Mouse (Mus musculus) forebrain, postnatal 0 days (tissue): ENCODE results near the gene Arid3a. TPM values are rescaled to one million over a fixed set of nuclear protein-coding genes. Genes with fewer than 3 reads are reported as not detected.

Source experiments
- ATAC-seq: fragments of 200-750 bp; cut with Nextera tagmentation; 2 replicates; pipeline ENCODE4 v1.8.0; 2017; ENCODE audit warnings: mild to moderate bottlenecking, moderate library complexity
- DNase-seq: peaks from one replicate; pipeline ENCODE4 v3.0.0-alpha.2; 2015
- H3K27ac ChIP-seq: fragments of 300-500 bp; sonication (generic); 2 replicates; pipeline ENCODE4 v1.5.1; 2014; ENCODE audit warnings: low read depth, mild to moderate bottlenecking, antibody characterized with exemption, low read length, moderate library complexity, mixed read lengths
- H3K27me3 ChIP-seq: fragments of 300-500 bp; sonication (generic); 2 replicates; pipeline ENCODE4 v1.6.1; 2014; ENCODE audit warnings: mild to moderate bottlenecking, low read length, mixed read lengths; ENCODE audit not compliant: insufficient read depth
- H3K36me3 ChIP-seq: fragments of 300-500 bp; sonication (generic); 2 replicates; pipeline ENCODE4 v1.6.1; 2014; ENCODE audit warnings: mild to moderate bottlenecking, moderate library complexity; ENCODE audit not compliant: insufficient read depth
- H3K4me1 ChIP-seq: fragments of 300-500 bp; sonication (generic); 2 replicates; pipeline ENCODE4 v1.6.1; 2014; ENCODE audit warnings: antibody characterized with exemption; ENCODE audit not compliant: insufficient read depth
- H3K4me2 ChIP-seq: fragments of 300-500 bp; sonication (generic); 2 replicates; pipeline ENCODE4 v1.6.1; 2014; ENCODE audit warnings: low read depth, mild to moderate bottlenecking, moderate library complexity
- H3K4me3 ChIP-seq: fragments of 300-500 bp; sonication (generic); 2 replicates; pipeline ENCODE4 v1.5.1; 2014; ENCODE audit warnings: low read depth, low read length, mixed read lengths
- H3K9ac ChIP-seq: fragments of 300-500 bp; sonication (generic); 2 replicates; pipeline ENCODE4 v1.6.1; 2014; ENCODE audit warnings: mild to moderate bottlenecking
- H3K9me3 ChIP-seq: fragments of 300-500 bp; sonication (generic); 2 replicates; pipeline ENCODE4 v1.6.1; 2016; ENCODE audit warnings: low read length
- CTCF ChIP-seq: sonication (generic); IDR thresholded peaks from 2 replicates; pipeline ENCODE4 v1.5.1; 2016; ENCODE audit warnings: antibody characterized with exemption, control low read depth, low read depth
- WGBS: fragments of 180-500 bp; shearing (Covaris S2); extraction: QIAGEN DNeasy Blood & Tissue Kit; methylation state at CpG from one replicate; pipeline ENCODE4 v1.1.7; 2014; 5-methylcytosine and 5-hydroxymethylcytosine counted together
- polyA plus RNA-seq: library from polyadenylated mRNA; unstranded; fragments of >200 nt; fragmentation: Nextera tagmentation; extraction: Ambion mirVana; gene quantifications from 2 replicates; pipeline ENCODE4 v1.2.1, GENCODE M21; 2015
- total RNA-seq: library from RNA; depleted of rRNA; stranded (reverse); fragments of >200 nt; gene quantifications from 2 replicates; pipeline ENCODE4 v1.2.3, GENCODE M21; 2014

Arid3a gene
- total and polyA plus RNA-seq, 2 experiments from 2014 or later: 2.1 to 7.9 TPM

DNA sequence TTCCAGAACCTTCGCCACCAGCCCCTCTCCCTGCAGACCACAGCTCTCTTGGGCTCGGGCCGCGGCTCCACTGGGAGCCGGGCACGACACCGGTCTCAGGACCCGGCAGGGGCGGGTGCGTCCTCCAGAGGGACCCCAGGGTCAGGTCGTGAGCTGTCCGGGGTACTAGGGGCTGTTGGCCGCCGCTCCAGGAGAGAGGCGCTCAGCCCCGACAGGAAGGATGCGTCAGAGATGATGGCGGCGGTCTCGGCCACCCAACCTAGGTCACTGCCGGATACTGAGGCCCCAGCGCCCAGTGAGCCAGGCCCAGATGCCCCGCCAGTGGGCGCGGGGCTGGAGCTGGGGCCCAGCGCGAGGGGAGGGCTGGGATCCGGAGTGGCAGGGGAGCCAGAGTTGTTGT lies 50.5 kb downstream of the Arid3a start:
- 86% methylated on average over 28 of the region's 28 CpGs for WGBS
- H3K36me3 ChIP-seq: peaks cover 45% of the 10 kb centered on the region
- no peak for TF ChIP-seq CTCF

DNA sequence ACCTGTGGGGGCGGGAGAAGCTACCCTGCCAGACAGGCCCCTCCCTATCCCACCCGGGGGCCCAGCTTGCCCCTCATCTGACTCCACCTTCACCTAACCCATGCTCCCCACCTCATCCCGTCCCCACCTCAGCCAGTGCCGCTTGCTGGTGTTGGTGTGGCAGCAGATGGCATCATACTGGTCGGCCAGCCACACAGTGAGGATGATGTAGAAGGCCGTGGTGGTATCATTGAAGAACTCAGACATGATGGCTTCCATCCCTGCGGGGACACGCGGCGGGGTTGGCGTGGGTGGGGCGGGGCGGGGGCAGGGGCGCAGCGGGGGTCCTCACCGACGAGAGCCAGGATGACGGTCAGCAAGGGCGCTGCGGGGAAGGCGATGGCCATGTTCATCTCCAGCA lies 51.2 kb downstream of the Arid3a start:
- H3K4me1 ChIP-seq: peaks cover 3% of the 10 kb centered on the region; the same call in 1 of the 2 replicates
- ATAC-seq: no peak
- no peak overlapping the region for H3K4me2 ChIP-seq
- no peak overlapping the region for H3K27ac ChIP-seq
- H3K36me3 ChIP-seq: peaks cover 45% of the 10 kb centered on the region
- no peak for DNase-seq
- 91% methylated on average over 21 of the region's 21 CpGs for WGBS
- H3K9ac ChIP-seq: no peak overlapping the region
- no peak for TF ChIP-seq CTCF
- no peaks in the 10 kb centered on the region for H3K27me3 ChIP-seq
- no peak overlapping the region for H3K4me3 ChIP-seq
- no peaks in the 10 kb centered on the region for H3K9me3 ChIP-seq

More for the DNA sequence above, 50.5 kb downstream of the Arid3a start:
- DNase-seq (no peak), ATAC-seq (no peak)
- no peak overlapping the region for H3K27ac ChIP-seq
- no peak overlapping the region for H3K4me3 ChIP-seq
- H3K9me3 ChIP-seq: no peaks in the 10 kb centered on the region
- H3K4me2 ChIP-seq: no peak overlapping the region
- no peaks in the 10 kb centered on the region for H3K27me3 ChIP-seq
- H3K4me1 ChIP-seq: no peaks in the 10 kb centered on the region
- no peak overlapping the region for H3K9ac ChIP-seq

DNA sequence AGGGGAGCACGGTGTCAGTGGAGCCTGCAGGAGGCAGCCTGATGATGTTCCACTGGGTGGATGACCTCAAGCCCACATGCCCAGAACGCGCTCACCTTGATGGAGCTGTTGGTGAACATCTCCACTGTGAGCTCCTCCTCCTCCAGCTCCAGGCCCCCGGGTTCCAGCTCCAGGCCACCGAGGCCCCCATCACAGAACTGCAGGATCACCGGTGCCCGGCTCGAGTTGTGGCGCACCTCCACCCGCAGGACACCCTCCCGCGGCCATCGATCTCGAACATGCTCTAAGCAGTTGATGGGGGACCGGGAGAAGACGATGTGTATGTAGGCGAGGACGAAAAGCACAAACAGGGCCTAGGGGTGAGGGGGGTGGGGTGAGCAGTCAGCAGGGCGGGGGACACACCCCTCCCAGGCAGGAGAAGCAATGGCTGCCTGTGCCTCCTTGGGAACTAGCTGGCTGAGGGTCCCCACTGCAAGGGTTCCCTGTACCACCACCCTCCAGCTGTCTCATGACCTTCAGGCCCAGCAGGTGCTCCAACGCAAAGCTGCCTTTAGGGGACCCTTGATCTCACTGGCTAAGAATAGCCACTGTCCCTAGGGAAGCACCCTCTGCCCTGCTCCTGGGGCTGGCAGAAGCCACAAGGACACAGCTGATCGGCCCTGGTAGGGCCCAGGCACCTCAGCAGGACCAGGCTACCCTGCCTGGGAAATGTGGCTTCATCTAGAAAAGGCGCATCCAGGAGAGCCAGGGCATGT lies 52.7 kb downstream of the Arid3a start:
- no peak overlapping the region for H3K27ac ChIP-seq
- no peak for TF ChIP-seq CTCF

DNA sequence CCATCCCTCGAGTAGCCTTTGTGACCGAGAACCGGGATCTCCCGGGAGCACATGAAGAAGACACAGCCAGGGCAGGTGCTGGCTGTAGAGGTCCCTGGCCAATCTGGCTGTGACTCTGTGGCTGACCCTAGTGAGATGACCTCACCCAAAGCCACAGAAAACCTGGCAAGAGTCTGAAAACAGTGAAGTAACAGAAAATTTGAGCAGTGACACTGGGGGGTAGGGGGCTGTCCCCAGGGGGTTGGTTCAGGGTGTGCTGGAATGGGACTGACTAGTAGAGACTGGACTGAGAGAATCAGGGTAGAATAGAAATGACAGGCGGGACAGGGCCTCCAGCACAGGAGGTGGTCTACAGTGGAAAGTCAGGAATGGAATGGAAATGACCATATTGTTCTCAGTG lies 56.4 kb downstream of the Arid3a start:
- Histone ChIP-seq H3K4me2 (peak overlapping the region; percentile 93), H3K9ac (peak overlapping the region; percentile 66), H3K27me3 (peaks cover 11% of the 10 kb centered on the region), H3K9me3 (no peaks in the 10 kb centered on the region), H3K36me3 (peaks cover 13% of the 10 kb centered on the region), H3K27ac (peak overlapping the region; percentile 96), H3K4me1 (peaks cover 14% of the 10 kb centered on the region; the same call in 1 of the 2 replicates), H3K4me3 (peak overlapping the region; percentile 77)
- no peak for DNase-seq
- no peak for ATAC-seq
- no peak for TF ChIP-seq CTCF
- WGBS: 74% methylated on average over 5 of the region's 5 CpGs

More for the DNA sequence above, 52.7 kb downstream of the Arid3a start:
- Histone ChIP-seq H3K27me3 (no peaks in the 10 kb centered on the region), H3K9ac (no peak overlapping the region), H3K36me3 (peaks cover 45% of the 10 kb centered on the region), H3K4me2 (no peak overlapping the region), H3K4me1 (peaks cover 8% of the 10 kb centered on the region; the same call in 1 of the 2 replicates), H3K9me3 (no peaks in the 10 kb centered on the region), H3K4me3 (no peak overlapping the region)
- DNase-seq: no peak
- no peak for ATAC-seq
- 92% methylated on average over 22 of the region's 22 CpGs for WGBS

DNA sequence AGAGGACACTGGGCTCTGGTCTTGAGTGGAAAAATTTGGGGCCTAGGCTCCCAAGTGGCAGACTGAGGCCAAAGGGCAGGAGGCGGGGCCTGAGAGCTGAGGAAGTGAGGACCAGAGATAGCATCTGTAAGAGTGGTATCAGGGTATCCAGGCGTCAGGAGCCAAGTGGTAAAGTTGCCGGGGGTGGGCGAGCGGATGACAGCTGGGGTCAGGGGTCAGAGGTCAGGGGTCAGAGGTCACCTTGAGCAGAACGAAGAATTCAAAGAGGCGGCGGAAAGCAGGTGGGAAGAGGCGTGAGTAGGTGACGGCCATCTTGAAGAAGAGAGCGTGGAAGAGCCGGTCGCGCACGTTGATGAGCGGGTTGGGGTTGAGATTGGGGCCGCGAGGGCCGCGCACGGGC lies 56.8 kb downstream of the Arid3a start:
- ATAC-seq: no peak
- Histone ChIP-seq H3K27me3 (peaks cover 15% of the 10 kb centered on the region), H3K27ac (peak overlapping the region; percentile 96), H3K9me3 (no peaks in the 10 kb centered on the region), H3K9ac (peak overlapping the region; percentile 66), H3K36me3 (peaks cover 8% of the 10 kb centered on the region), H3K4me1 (peaks cover 14% of the 10 kb centered on the region; the same call in 1 of the 2 replicates), H3K4me3 (peak overlapping the region; percentile 77), H3K4me2 (peak overlapping the region; percentile 93)
- WGBS: 3% methylated on average over 20 of the region's 21 CpGs
- TF ChIP-seq CTCF: no peak
- peak; percentile 73 for DNase-seq

DNA sequence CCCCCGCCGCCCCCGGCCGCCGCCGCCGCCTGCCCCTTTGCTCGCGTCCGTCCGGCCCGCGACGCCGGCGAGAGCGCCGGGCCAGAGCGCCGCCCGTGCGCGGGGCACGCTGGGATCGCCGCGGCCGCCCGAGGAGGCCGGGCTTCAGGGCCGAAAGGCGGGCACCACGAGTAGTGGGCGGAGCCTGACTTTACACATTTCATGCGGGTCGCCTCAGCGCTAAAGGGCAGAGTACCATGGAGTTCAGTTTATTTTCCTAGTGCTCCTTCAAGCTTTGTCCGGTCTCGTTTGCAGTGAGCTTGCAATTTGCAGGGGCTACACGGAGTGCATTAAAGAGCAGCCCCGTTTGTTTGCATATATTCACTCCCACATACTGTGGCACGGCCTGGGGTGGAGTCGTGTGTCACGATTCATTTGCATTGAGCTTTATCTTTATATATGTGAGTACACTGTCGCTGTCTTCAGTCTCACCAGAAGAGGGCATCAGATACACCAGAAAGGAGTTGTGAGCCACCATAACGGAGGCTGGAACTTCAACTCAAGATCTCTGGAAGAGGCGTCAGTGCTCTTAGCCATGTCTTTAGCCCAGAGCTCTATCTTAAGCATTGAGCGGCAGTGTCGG lies 57.5 kb downstream of the Arid3a start, which contains the start of gene Tmem259:
TSS of gene Tmem259 (minus strand) at position 136 of the 622 bp plus-strand sequence.
- peaks cover 22% of the 10 kb centered on the region for H3K27me3 ChIP-seq
- H3K4me1 ChIP-seq: peaks cover 14% of the 10 kb centered on the region; the same call in 1 of the 2 replicates
- peak within 1 kb of the TSS; percentile 66 for H3K9ac ChIP-seq
- peak; percentile 94 for DNase-seq
- WGBS: 1% methylated on average over 41 of the region's 49 CpGs
- peaks cover 2% of the 10 kb centered on the region for H3K36me3 ChIP-seq
- ATAC-seq: peak; percentile 87
- peak within 1 kb of the TSS; percentile 93 for H3K4me2 ChIP-seq
- H3K27ac ChIP-seq: peak within 1 kb of the TSS; percentile 96
- TF ChIP-seq CTCF: peak; percentile 81
- H3K9me3 ChIP-seq: no peaks in the 10 kb centered on the region
- H3K4me3 ChIP-seq: peak within 1 kb of the TSS; percentile 77

DNA sequence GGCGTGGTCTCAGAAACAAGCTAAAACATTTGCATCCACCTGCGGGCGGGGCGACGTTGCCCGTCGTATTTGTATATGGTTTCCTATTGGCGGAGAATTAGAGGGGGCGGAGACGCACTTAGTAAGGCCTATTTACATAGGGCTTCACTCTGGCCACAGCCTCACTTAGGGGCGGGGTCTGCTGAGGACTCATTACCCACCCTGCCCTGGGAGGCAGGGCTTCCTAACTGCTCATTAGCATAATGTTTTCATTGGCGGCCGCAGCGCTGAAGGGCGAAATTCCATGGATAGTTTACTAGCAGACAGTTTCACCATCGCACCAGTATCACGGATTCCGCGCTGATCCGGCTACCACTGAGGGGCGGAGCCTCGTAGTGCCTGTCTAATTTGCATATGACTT lies 58.0 kb downstream of the Arid3a start:
- DNase-seq (peak; percentile 98), ATAC-seq (peak; percentile 93)
- Histone ChIP-seq H3K36me3 (no peaks in the 10 kb centered on the region), H3K4me1 (peaks cover 14% of the 10 kb centered on the region; the same call in 1 of the 2 replicates), H3K27ac (peak overlapping the region; percentile 96), H3K27me3 (peaks cover 27% of the 10 kb centered on the region), H3K9ac (peak overlapping the region; percentile 66), H3K4me2 (peak overlapping the region; percentile 93), H3K9me3 (no peaks in the 10 kb centered on the region), H3K4me3 (peak overlapping the region; percentile 77)
- under 1% methylated on average over 22 of the region's 22 CpGs for WGBS
- no peak for TF ChIP-seq CTCF
